Mouse (Mus musculus): ENCODE measurements at regions not wholly inside any gene's neighbourhood (a gene's known extent, or its start where the extent isn't known, plus 50 kb on each side); places are given as distances from the start of the nearest gene placed in this dataset.

GRCm38 (mm10) chr13:53885756-53886155 is 169.7 kb downstream of the Drd1 start:
- no peak for TF ChIP-seq CTCF (IDR thresholded peaks at IDR 0.05; ENCODE audit: low read depth)
- no peak for TF ChIP-seq EP300 (IDR thresholded peaks at IDR 0.05; ENCODE audit: low read depth)
